Mouse (Mus musculus) hindbrain, embryonic 14.5 days (tissue): ENCODE data around the gene Eomes. TPM values are rescaled to one million over a fixed set of nuclear protein-coding genes. Genes with fewer than 3 reads are reported as not detected.

Experiments
- ATAC-seq: fragments of 200-750 bp; cut with Nextera tagmentation; 2 replicates; pipeline ENCODE4 v1.8.0; 2017; ENCODE audit warnings: moderate number of reproducible peaks, mild to moderate bottlenecking, moderate TSS enrichment, moderate library complexity; ENCODE audit not compliant: low FRiP score
- DNase-seq: peaks from one replicate; pipeline ENCODE4 v3.0.0-alpha.2; 2015; ENCODE audit warnings: low spot score
- H3K27ac ChIP-seq: fragments of 300-500 bp; sonication (generic); 2 replicates; pipeline ENCODE4 v1.5.1; 2014; ENCODE audit warnings: mild to moderate bottlenecking, moderate library complexity
- H3K27me3 ChIP-seq: fragments of 300-500 bp; sonication (generic); 2 replicates; pipeline ENCODE4 v1.6.1; 2014; ENCODE audit warnings: mild to moderate bottlenecking, low read length, mixed read lengths; ENCODE audit not compliant: control insufficient read depth, insufficient read depth
- H3K36me3 ChIP-seq: fragments of 300-500 bp; sonication (generic); replicated peaks from 2 replicates; pipeline ENCODE4 v1.6.1; 2014; ENCODE audit not compliant: control insufficient read depth, insufficient read depth
- H3K4me1 ChIP-seq: fragments of 300-500 bp; sonication (generic); replicated peaks from 2 replicates; pipeline ENCODE4 v1.6.1; 2014; ENCODE audit warnings: antibody characterized with exemption, low read length, mixed read lengths; ENCODE audit not compliant: control insufficient read depth, insufficient read depth
- H3K4me2 ChIP-seq: fragments of 300-500 bp; sonication (generic); replicated peaks from 2 replicates; pipeline ENCODE4 v1.6.1; 2014; ENCODE audit warnings: mild to moderate bottlenecking, moderate library complexity
- H3K4me3 ChIP-seq: fragments of 300-500 bp; sonication (generic); replicated peaks from 2 replicates; pipeline ENCODE4 v1.5.1; 2014; ENCODE audit warnings: mild to moderate bottlenecking, low read length
- H3K9ac ChIP-seq: fragments of 300-500 bp; sonication (generic); 2 replicates; pipeline ENCODE4 v1.6.1; 2014
- H3K9me3 ChIP-seq: fragments of 300-500 bp; sonication (generic); 2 replicates; pipeline ENCODE4 v1.6.1; 2016; ENCODE audit warnings: low read length; ENCODE audit not compliant: control insufficient read depth
- WGBS: fragments of 180-500 bp; shearing (Covaris S2); extraction: QIAGEN DNeasy Blood & Tissue Kit; methylation state at CpG from one replicate; pipeline ENCODE4 v1.1.7; 2014; 5-methylcytosine and 5-hydroxymethylcytosine counted together
- polyA plus RNA-seq: library from polyadenylated mRNA; unstranded; fragments of >200 nt; fragmentation: Nextera tagmentation; extraction: Ambion mirVana; gene quantifications from 2 replicates; pipeline ENCODE4 v1.2.1, GENCODE M21; 2014

The Eomes gene
- polyA plus RNA-seq, 1 experiment from 2014 or later = 0.66 TPM

DNA sequence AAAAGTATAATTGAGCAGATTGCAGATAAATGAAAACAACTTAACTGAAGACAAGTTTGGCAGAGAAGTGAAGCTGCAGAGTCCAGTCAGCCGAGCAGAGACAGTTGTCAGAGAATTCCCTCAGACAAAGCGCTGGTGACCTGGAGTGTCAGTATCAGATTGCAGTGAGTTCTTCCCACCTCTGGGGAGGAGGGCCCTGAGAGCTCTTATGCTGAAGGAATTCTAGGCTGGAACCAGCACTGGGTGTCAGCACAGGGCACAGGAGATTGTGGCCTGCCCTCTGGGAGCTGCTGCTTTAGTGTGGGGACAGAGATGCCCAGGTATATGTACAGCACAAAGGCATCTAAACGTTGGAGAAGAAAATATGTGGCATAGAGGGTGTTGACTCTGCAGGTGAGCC, 42.8 kb downstream of the Eomes start:
- no peaks in the 10 kb centered on the region for H3K9me3 ChIP-seq
- peaks cover 29% of the 10 kb centered on the region for H3K36me3 ChIP-seq
- no peak overlapping the region for H3K4me3 ChIP-seq
- H3K27ac ChIP-seq = no peak overlapping the region
- peaks cover 5% of the 10 kb centered on the region; the same call in 1 of the 2 replicates for H3K4me1 ChIP-seq
- 22% methylated on average over 3 of the region's 3 CpGs for WGBS
- no peak overlapping the region for H3K4me2 ChIP-seq
- H3K9ac ChIP-seq = no peak overlapping the region
- ATAC-seq (no peak), DNase-seq (no peak)
- H3K27me3 ChIP-seq = no peaks in the 10 kb centered on the region

DNA sequence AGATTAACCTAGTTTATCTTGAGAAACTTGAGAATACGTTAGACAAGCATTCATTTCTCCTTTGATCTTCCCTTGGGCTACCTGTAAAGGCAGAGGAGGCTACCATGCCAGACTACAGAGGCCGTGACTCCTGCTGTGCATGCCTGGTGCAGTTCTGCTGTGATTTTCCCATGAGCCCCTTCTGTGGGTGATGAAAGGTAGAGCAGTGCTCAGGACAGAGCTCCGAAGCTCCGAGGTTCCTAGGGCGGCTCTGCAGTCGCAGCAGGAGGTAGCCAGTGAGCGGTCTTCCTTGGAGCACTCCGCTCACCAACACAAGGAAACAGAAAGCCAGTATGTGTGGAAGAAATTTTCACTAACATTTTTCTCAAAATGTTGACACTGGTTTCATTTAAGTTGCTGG, 43.6 kb downstream of the Eomes start:
- ATAC-seq (no peak), DNase-seq (no peak)
- no peak overlapping the region for H3K9ac ChIP-seq
- peaks cover 31% of the 10 kb centered on the region for H3K36me3 ChIP-seq
- peaks cover 5% of the 10 kb centered on the region; the same call in 1 of the 2 replicates for H3K4me1 ChIP-seq
- no peak overlapping the region for H3K4me2 ChIP-seq
- no peak overlapping the region for H3K27ac ChIP-seq
- 81% methylated on average over 8 of the region's 8 CpGs for WGBS
- H3K27me3 ChIP-seq = no peaks in the 10 kb centered on the region
- H3K4me3 ChIP-seq = no peak overlapping the region
- no peaks in the 10 kb centered on the region for H3K9me3 ChIP-seq

DNA sequence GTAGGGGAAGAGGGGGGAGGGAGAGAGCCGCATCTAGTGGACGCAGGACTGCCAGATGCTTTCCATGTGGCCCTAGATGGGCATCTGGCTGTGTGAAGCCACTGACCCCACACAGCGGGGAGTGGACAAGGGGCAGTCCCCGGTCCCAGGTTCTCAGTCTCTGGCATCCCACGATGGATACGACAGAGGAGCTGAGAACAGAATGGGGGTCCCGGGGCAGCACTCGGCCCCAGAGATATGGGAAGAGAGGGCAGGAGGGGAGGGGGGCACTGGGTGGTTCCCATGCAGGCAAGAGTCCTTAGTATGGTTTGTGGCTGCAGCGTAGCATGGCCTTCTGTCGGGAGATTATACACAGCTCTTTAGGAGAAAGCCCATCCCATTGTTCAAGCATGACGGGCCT, 45.7 kb downstream of the Eomes start:
- Histone ChIP-seq H3K27me3 (no peaks in the 10 kb centered on the region), H3K4me2 (no peak overlapping the region), H3K27ac (no peak overlapping the region), H3K36me3 (peaks cover 48% of the 10 kb centered on the region), H3K9me3 (no peaks in the 10 kb centered on the region), H3K9ac (no peak overlapping the region), H3K4me3 (no peak overlapping the region), H3K4me1 (peaks cover under 1% of the 10 kb centered on the region; the same call in 1 of the 2 replicates)
- no peak for DNase-seq
- ATAC-seq = no peak
- 80% methylated on average over 11 of the region's 11 CpGs for WGBS

DNA sequence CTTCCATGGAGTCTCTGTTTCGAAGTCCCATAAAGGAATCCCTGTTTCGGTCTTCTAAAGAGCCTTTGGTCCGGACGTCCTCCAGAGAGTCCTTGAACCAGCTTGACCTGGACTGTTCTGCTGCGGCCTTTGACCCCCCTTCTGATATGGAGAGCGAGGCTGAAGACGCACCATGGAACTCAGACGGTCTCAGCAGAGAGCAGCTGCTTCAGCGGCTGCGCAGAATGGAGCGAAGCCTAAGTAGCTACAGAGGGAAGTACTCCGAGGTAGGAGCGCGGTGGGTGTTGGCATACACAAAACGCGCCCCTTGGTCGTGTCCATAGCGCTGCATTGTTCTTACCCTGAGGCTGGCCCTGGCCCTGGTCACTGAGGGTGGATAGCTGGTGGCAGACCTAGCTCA, 49.0 kb downstream of the Eomes start:
- H3K36me3 ChIP-seq = peaks cover 81% of the 10 kb centered on the region
- WGBS = 93% methylated on average over 18 of the region's 18 CpGs
- H3K4me3 ChIP-seq = no peak overlapping the region
- no peak overlapping the region for H3K27ac ChIP-seq
- no peaks in the 10 kb centered on the region for H3K4me1 ChIP-seq
- H3K9me3 ChIP-seq = no peaks in the 10 kb centered on the region
- no peak overlapping the region for H3K9ac ChIP-seq
- no peak overlapping the region for H3K4me2 ChIP-seq
- H3K27me3 ChIP-seq = no peaks in the 10 kb centered on the region
- DNase-seq (no peak), ATAC-seq (no peak)

DNA sequence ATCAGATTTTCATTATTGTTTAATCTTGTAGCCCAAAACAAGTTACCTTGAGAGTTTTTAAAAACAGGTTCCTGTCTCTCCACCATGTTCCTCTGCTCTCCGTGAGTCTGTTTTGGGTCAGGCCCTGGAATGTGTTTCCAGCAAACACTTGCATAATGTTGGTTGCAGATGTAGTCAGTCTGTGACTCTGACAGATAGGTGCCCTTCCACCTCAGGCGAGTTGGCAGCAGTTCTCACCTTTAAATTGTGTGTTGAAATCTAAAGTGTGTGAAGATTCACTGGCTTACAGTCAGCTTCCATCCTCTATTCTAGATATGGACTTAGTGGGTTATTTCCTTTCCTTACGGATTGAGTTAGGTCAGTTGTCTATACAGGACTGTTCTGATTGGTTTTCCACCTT, 51.8 kb downstream of the Eomes start:
- H3K9me3 ChIP-seq = no peaks in the 10 kb centered on the region
- no peaks in the 10 kb centered on the region for H3K27me3 ChIP-seq
- ATAC-seq = no peak
- no peaks in the 10 kb centered on the region for H3K4me1 ChIP-seq
- peaks cover 88% of the 10 kb centered on the region for H3K36me3 ChIP-seq
- H3K27ac ChIP-seq = no peak overlapping the region
- H3K4me3 ChIP-seq = no peak overlapping the region
- no peak for DNase-seq
- 89% methylated on average over 3 of the region's 3 CpGs for WGBS
- H3K9ac ChIP-seq = no peak overlapping the region
- H3K4me2 ChIP-seq = no peak overlapping the region

DNA sequence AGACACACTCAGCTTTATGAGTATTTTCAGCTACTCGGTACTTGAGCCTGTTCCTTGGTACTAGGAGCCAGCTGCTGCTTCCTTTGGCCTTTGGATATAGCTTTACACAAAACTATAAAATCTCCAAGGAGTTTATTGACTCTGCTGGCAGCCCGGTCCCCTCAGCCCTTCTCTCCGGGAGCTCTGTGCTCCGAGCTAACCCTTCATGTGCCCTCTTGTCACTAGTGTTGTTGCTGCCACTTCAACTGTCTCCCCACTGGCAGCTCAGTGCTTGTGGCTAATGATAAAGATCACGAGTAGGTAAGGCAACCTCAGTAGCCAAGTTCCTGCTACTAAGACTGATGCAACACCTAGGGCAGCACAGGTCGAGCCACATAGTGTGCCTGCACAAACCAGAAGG, 52.7 kb downstream of the Eomes start:
- Histone ChIP-seq H3K27ac (no peak overlapping the region), H3K9ac (no peak overlapping the region), H3K36me3 (peaks cover 88% of the 10 kb centered on the region), H3K4me1 (no peaks in the 10 kb centered on the region), H3K9me3 (no peaks in the 10 kb centered on the region), H3K4me2 (no peak overlapping the region), H3K27me3 (no peaks in the 10 kb centered on the region), H3K4me3 (no peak overlapping the region)
- WGBS = 92% methylated on average over 6 of the region's 6 CpGs
- DNase-seq = no peak
- no peak for ATAC-seq

DNA sequence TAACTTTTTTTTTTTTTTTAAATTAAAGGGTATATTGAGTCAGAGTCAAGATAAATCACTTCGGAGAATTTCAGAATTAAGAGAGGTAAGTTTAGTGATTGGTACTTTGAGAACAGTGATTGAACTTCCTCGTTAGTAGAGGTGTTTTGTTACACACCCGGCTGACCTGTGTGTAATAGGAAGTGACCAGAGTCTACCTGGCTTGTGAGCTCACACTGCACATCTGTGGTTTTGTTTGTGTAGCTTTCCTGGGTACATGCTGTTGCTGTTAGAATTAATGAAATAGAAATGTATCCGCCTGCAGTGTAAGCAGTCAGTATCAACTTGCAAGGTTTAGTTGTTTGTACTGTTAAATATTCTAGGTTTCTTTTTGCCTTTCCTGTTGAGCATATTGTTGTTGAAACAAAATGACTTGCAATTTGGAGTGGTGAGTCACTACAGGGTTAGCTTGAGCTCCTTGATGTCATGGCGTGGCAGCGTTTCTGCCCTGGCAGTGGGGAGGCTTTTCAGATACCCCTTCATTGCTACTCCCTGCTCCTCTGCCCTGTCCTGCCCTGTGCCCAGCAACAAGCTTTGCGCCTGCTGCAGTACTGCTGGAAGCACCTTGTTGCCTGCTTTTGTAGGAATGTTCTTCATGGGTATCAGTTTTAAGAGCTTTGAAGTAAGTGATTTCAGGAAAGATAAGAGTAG, 54.6 kb downstream of the Eomes start:
- ATAC-seq (no peak), DNase-seq (no peak)
- Histone ChIP-seq H3K4me1 (no peaks in the 10 kb centered on the region), H3K9me3 (no peaks in the 10 kb centered on the region), H3K36me3 (peaks cover 88% of the 10 kb centered on the region), H3K4me2 (no peak overlapping the region), H3K27me3 (no peaks in the 10 kb centered on the region), H3K9ac (no peak overlapping the region), H3K4me3 (no peak overlapping the region), H3K27ac (no peak overlapping the region)
- 95% methylated on average over 7 of the region's 7 CpGs for WGBS

Other genes with a start within 250 kb of the Eomes start
- gene Golga4, start 28.1 kb downstream of the Eomes start, polyA plus RNA-seq = 43.9 and 47.1 TPM in 2 replicates
- gene Itga9, start 128.5 kb downstream of the Eomes start, polyA plus RNA-seq = 2.7 and 4.4 TPM in 2 replicates